Mouse (Mus musculus): ENCODE data around the gene Epb41l4b. TPM values are rescaled to one million over a fixed set of nuclear protein-coding genes. Genes with fewer than 3 reads are reported as not detected.

The Epb41l4b gene
- polyA plus RNA-seq, 1 experiment from 2014 or later = 4.5 TPM

DNA sequence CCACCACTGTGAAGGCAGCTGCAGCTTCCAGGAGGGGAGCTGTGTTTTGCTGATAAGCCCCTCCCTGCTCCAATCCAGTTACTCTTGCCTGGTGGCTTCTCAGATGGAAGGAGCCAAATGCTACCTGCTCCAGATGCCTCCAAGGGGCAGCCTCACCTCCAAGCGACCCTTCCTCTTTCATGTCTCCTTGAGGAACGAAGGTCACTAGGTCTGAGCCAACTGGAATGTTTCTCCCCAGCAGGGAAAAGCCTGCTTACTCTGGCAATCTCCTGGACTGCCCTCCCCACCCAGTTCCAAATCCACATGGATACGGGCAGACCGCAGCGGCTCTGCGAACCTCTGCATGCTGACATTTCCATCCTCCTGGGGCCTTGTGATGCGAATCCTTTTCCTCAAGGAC, 69.4 kb downstream of the Epb41l4b start:
- Histone ChIP-seq H3K4me1 (no peaks in the 10 kb centered on the region; the same call in 1 of the 2 replicates), H3K9me3 (replicated peaks) (no peaks in the 10 kb centered on the region), H3K27me3 (replicated peaks) (no peaks in the 10 kb centered on the region), H3K4me2 (no peak overlapping the region), H3K36me3 (no peaks in the 10 kb centered on the region), H3K4me3 (replicated peaks) (no peak overlapping the region), H3K9ac (replicated peaks) (no peak overlapping the region), H3K27ac (replicated peaks) (no peak overlapping the region)
- ATAC-seq (ENCODE audit: low FRiP score) = no peak
- 78% methylated on average over 7 of the region's 7 CpGs for WGBS

DNA sequence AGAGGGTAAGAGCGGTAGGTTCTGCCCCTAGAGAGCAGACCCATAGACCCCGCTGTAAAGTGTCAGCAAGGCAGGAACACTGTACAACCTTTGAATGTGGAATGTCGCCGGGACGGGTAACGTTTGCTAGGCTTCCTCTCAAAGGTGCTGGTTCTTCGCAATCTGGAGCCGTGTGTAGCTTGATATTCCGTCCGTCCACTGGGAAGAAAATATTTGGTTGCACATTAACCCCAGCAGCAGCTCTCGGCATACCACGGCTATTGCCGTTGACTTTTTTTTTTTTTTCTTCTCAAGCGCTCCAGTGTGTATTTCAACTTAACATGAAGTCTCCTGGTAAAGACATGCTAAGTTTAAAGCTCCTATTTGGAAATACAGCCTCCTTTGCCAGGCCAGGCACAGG, 70.1 kb downstream of the Epb41l4b start:
- Histone ChIP-seq H3K27me3 (replicated peaks) (no peaks in the 10 kb centered on the region), H3K9ac (replicated peaks) (no peak overlapping the region), H3K4me2 (no peak overlapping the region), H3K9me3 (replicated peaks) (no peaks in the 10 kb centered on the region), H3K27ac (replicated peaks) (no peak overlapping the region), H3K36me3 (no peaks in the 10 kb centered on the region), H3K4me1 (no peaks in the 10 kb centered on the region; the same call in 1 of the 2 replicates), H3K4me3 (replicated peaks) (no peak overlapping the region)
- no peak for ATAC-seq (ENCODE audit: low FRiP score)
- 91% methylated on average over 14 of the region's 14 CpGs for WGBS

GRCm38 (mm10) chr4:57070640-57071039, 72.6 kb downstream of the Epb41l4b start:
- H3K36me3 ChIP-seq = no peaks in the 10 kb centered on the region
- H3K27ac ChIP-seq (replicated peaks) = no peak overlapping the region
- H3K9me3 ChIP-seq (replicated peaks) = no peaks in the 10 kb centered on the region
- H3K4me1 ChIP-seq = no peaks in the 10 kb centered on the region; the same call in 1 of the 2 replicates
- H3K9ac ChIP-seq (replicated peaks) = no peak overlapping the region
- H3K27me3 ChIP-seq (replicated peaks) = no peaks in the 10 kb centered on the region
- H3K4me2 ChIP-seq = no peak overlapping the region
- 77% methylated on average over 6 of the region's 6 CpGs for WGBS
- ATAC-seq (ENCODE audit: low FRiP score) = no peak
- H3K4me3 ChIP-seq (replicated peaks) = no peak overlapping the region

DNA sequence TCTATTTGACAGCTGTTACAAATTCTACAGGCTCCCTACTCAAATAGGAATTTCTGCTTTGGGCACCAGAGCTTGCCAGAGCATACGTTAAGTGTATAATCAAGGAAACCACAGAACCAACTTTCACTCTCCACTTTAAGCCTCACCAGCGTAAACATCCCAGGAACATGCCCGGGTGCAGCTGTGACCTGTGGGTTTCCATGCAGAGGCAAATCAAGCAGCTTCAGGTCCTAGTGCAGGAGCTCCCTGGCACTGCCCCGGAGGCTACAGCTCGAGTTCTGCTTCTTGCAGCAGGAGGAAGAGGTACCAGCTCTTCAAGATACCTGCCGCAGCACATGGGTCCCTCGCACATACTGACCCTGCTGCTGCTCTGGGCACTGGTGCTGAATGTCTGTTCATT, 74.8 kb downstream of the Epb41l4b start:
- Histone ChIP-seq H3K27me3 (replicated peaks) (no peaks in the 10 kb centered on the region), H3K9ac (replicated peaks) (no peak overlapping the region), H3K9me3 (replicated peaks) (no peaks in the 10 kb centered on the region), H3K4me1 (peaks cover 5% of the 10 kb centered on the region; the same call in 1 of the 2 replicates), H3K27ac (replicated peaks) (no peak overlapping the region), H3K4me2 (no peak overlapping the region), H3K36me3 (no peaks in the 10 kb centered on the region), H3K4me3 (replicated peaks) (no peak overlapping the region)
- 72% methylated on average over 7 of the region's 7 CpGs for WGBS
- ATAC-seq (ENCODE audit: low FRiP score) = no peak

DNA sequence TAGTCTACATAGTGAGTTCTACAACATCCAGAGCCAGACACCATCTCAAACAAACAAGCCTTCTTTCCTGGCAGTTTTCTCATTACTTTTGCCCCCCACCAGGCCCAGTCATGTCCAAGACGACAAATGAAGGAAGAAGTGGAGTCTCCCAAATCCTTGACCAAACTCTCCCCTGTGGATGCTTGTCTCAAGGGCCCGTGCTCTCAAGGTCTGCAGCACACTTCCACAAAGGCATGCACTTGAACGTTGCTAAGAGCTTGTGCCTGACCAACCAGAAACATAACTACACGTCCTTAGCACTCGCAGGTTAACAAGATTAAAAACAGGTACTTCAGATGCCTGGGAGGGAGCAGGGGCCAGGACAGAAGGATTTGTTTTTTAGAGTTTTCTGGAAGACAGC, 75.4 kb downstream of the Epb41l4b start:
- 79% methylated on average over 5 of the region's 5 CpGs for WGBS
- Histone ChIP-seq H3K4me3 (replicated peaks) (no peak overlapping the region), H3K36me3 (peaks cover 5% of the 10 kb centered on the region; the same call in 1 of the 2 replicates), H3K9me3 (replicated peaks) (no peaks in the 10 kb centered on the region), H3K27me3 (replicated peaks) (no peaks in the 10 kb centered on the region), H3K27ac (replicated peaks) (no peak overlapping the region), H3K9ac (replicated peaks) (no peak overlapping the region), H3K4me2 (no peak overlapping the region), H3K4me1 (peaks cover 5% of the 10 kb centered on the region; the same call in 1 of the 2 replicates)
- ATAC-seq (ENCODE audit: low FRiP score) = no peak

- H3K4me2 ChIP-seq = no peak overlapping the region
- peaks cover 5% of the 10 kb centered on the region; the same call in 1 of the 2 replicates for H3K4me1 ChIP-seq
- H3K27me3 ChIP-seq (replicated peaks) = no peaks in the 10 kb centered on the region
- peaks cover 5% of the 10 kb centered on the region; the same call in 1 of the 2 replicates for H3K36me3 ChIP-seq
- H3K9ac ChIP-seq (replicated peaks) = no peak overlapping the region
- 95% methylated on average over 2 of the region's 2 CpGs for WGBS
- no peaks in the 10 kb centered on the region for H3K9me3 ChIP-seq (replicated peaks)
- no peak overlapping the region for H3K4me3 ChIP-seq (replicated peaks)
- H3K27ac ChIP-seq (replicated peaks) = no peak overlapping the region
- ATAC-seq (ENCODE audit: low FRiP score) = no peak
Measured at GRCm38 (mm10) chr4:57066936-57067335, 76.3 kb downstream of the Epb41l4b start.

GRCm38 (mm10) chr4:57065273-57065672, 78.0 kb downstream of the Epb41l4b start:
- Histone ChIP-seq H3K4me2 (no peak overlapping the region), H3K36me3 (peaks cover 9% of the 10 kb centered on the region), H3K9ac (replicated peaks) (no peak overlapping the region), H3K4me1 (peaks cover 5% of the 10 kb centered on the region; the same call in 1 of the 2 replicates), H3K9me3 (replicated peaks) (no peaks in the 10 kb centered on the region), H3K27me3 (replicated peaks) (no peaks in the 10 kb centered on the region), H3K27ac (replicated peaks) (no peak overlapping the region), H3K4me3 (replicated peaks) (no peak overlapping the region)
- ATAC-seq (ENCODE audit: low FRiP score) = no peak
- 28% methylated on average over 4 of the region's 4 CpGs for WGBS

GRCm38 (mm10) chr4:57064830-57065229, 78.4 kb downstream of the Epb41l4b start:
- peaks cover 10% of the 10 kb centered on the region for H3K36me3 ChIP-seq
- no peak overlapping the region for H3K9ac ChIP-seq (replicated peaks)
- H3K9me3 ChIP-seq (replicated peaks) = no peaks in the 10 kb centered on the region
- H3K27ac ChIP-seq (replicated peaks) = no peak overlapping the region
- WGBS = 13% methylated on average over 2 of the region's 2 CpGs
- no peak overlapping the region for H3K4me3 ChIP-seq (replicated peaks)
- H3K4me1 ChIP-seq = peaks cover 5% of the 10 kb centered on the region; the same call in 1 of the 2 replicates
- H3K4me2 ChIP-seq = no peak overlapping the region
- no peaks in the 10 kb centered on the region for H3K27me3 ChIP-seq (replicated peaks)
- ATAC-seq (ENCODE audit: low FRiP score) = 0 out of 2 replicates have a peak, but pooled peaks have one; percentile 16

- H3K27ac ChIP-seq (replicated peaks) = no peak overlapping the region
- ATAC-seq (ENCODE audit: low FRiP score) = no peak
- H3K4me1 ChIP-seq = peaks cover 5% of the 10 kb centered on the region; the same call in 1 of the 2 replicates
- H3K27me3 ChIP-seq (replicated peaks) = no peaks in the 10 kb centered on the region
- no peak overlapping the region for H3K4me2 ChIP-seq
- H3K9ac ChIP-seq (replicated peaks) = no peak overlapping the region
- H3K36me3 ChIP-seq = peaks cover 15% of the 10 kb centered on the region
- H3K4me3 ChIP-seq (replicated peaks) = no peak overlapping the region
- H3K9me3 ChIP-seq (replicated peaks) = no peaks in the 10 kb centered on the region
- WGBS = 80% methylated on average over 15 of the region's 15 CpGs
Measured at GRCm38 (mm10) chr4:57060319-57060831, 82.9 kb downstream of the Epb41l4b start.

- no peak overlapping the region for H3K4me3 ChIP-seq (replicated peaks)
- no peak overlapping the region for H3K27ac ChIP-seq (replicated peaks)
- H3K27me3 ChIP-seq (replicated peaks) = no peaks in the 10 kb centered on the region
- no peak for ATAC-seq (ENCODE audit: low FRiP score)
- H3K36me3 ChIP-seq = peaks cover 15% of the 10 kb centered on the region
- WGBS = 83% methylated on average over 2 of the region's 2 CpGs
- no peaks in the 10 kb centered on the region for H3K9me3 ChIP-seq (replicated peaks)
- no peak overlapping the region for H3K9ac ChIP-seq (replicated peaks)
- no peak overlapping the region for H3K4me2 ChIP-seq
- 0 out of 2 replicates have a peak, but pooled peaks cover under 1% of the 10 kb centered on the region for H3K4me1 ChIP-seq
Measured at GRCm38 (mm10) chr4:57058623-57059022, 84.6 kb downstream of the Epb41l4b start.

- WGBS = 92% methylated on average over 4 of the region's 4 CpGs
- H3K4me1 ChIP-seq = peaks cover 7% of the 10 kb centered on the region; the same call in 1 of the 2 replicates
- no peak overlapping the region for H3K27ac ChIP-seq (replicated peaks)
- no peak overlapping the region for H3K4me2 ChIP-seq
- ATAC-seq (ENCODE audit: low FRiP score) = no peak
- H3K27me3 ChIP-seq (replicated peaks) = no peaks in the 10 kb centered on the region
- peaks cover 10% of the 10 kb centered on the region for H3K36me3 ChIP-seq
- no peak overlapping the region for H3K9ac ChIP-seq (replicated peaks)
- H3K9me3 ChIP-seq (replicated peaks) = no peaks in the 10 kb centered on the region
- no peak overlapping the region for H3K4me3 ChIP-seq (replicated peaks)
Measured at GRCm38 (mm10) chr4:57057637-57058036, 85.6 kb downstream of the Epb41l4b start.

DNA sequence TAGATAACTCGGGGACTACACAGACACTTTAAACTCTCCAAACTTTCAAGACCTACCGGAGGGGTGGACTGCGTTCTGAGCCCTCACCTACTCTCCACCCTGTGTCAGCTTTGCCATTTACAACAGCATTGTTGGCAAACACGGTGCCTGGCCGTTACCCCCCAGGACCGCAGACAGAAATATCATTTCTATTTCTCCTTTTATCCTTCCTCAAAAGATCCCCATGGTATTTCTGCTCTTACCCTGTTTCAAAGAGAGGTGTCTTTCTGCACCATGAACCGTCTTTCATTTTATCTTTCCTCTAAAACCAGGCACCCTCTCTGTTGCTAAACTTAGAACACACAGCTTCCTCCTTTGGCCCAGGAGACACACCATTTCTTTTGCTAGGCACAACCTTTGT, 87.6 kb downstream of the Epb41l4b start:
- 0 out of 2 replicates have a peak, but pooled peaks cover 6% of the 10 kb centered on the region for H3K36me3 ChIP-seq
- no peak for ATAC-seq (ENCODE audit: low FRiP score)
- H3K9ac ChIP-seq (replicated peaks) = no peak overlapping the region
- no peak overlapping the region for H3K27ac ChIP-seq (replicated peaks)
- peaks cover 7% of the 10 kb centered on the region; the same call in 1 of the 2 replicates for H3K4me1 ChIP-seq
- no peak overlapping the region for H3K4me2 ChIP-seq
- no peaks in the 10 kb centered on the region for H3K9me3 ChIP-seq (replicated peaks)
- H3K4me3 ChIP-seq (replicated peaks) = no peak overlapping the region
- H3K27me3 ChIP-seq (replicated peaks) = no peaks in the 10 kb centered on the region
- 82% methylated on average over 7 of the region's 7 CpGs for WGBS
